Mouse (Mus musculus): Measurements from ENCODE around the gene Btbd8.

GRCm38 (mm10) chr5:107405361-107405760 lies 32.4 kb upstream of the Btbd8 start:
- no peak for TF ChIP-seq POLR2A (IDR thresholded peaks at IDR 0.05; ENCODE audit: borderline replicate concordance, extremely low read depth, low read depth, low read length)
- TF ChIP-seq CTCF (IDR thresholded peaks at IDR 0.05; ENCODE audit: insufficient read depth, low read length), result no peak
